Mouse (Mus musculus): ENCODE measurements around the gene Aoah. TPM values are rescaled to one million over a fixed set of nuclear protein-coding genes. Genes with fewer than 3 reads are reported as not detected.

Aoah gene
- total RNA-seq (2014; rRNA removed) (0.25 and 0.42 TPM in 2 replicates), polyA plus RNA-seq (2015; fragmentation: Nextera tagmentation; extraction: Ambion mirVana) (0.45 and 0.89 TPM in 2 replicates)

GRCm38 (mm10) chr13:20793901-20794300 lies at the start of gene Aoah:
TSS of gene Aoah (plus strand) at chr13:20794113.
- no peak for DNase-seq (ENCODE audit: low spot score)
- WGBS = 75% methylated on average over 4 of the region's 4 CpGs
- Histone ChIP-seq H3K9ac (replicated peaks; ENCODE audit: low read length) (no peak within 1 kb of the TSS), H3K4me2 (ENCODE audit: low read depth, low read length) (no peak within 1 kb of the TSS), H3K27me3 (ENCODE audit: insufficient read depth, low read length) (no peaks in the 10 kb centered on the region), H3K36me3 (ENCODE audit: insufficient read depth, low read length) (no peaks in the 10 kb centered on the region), H3K4me1 (ENCODE audit: insufficient read depth, low read length) (no peaks in the 10 kb centered on the region), H3K4me3 (ENCODE audit: low read length) (no peak within 1 kb of the TSS), H3K9me3 (ENCODE audit: low read length) (no peaks in the 10 kb centered on the region), H3K27ac (no peak within 1 kb of the TSS)
- ATAC-seq = no peak
- no peak for TF ChIP-seq CTCF (IDR thresholded peaks at IDR 0.05; ENCODE audit: low read depth)

GRCm38 (mm10) chr13:20754843-20755242 lies 39.1 kb upstream of the Aoah start:
- no peak for DNase-seq (ENCODE audit: low spot score)
- H3K4me1 ChIP-seq (ENCODE audit: insufficient read depth, low read length) = no peaks in the 10 kb centered on the region

GRCm38 (mm10) chr13:20783648-20784047 lies 10.3 kb upstream of the Aoah start:
- WGBS = 83% methylated on average over 5 of the region's 5 CpGs
- H3K4me1 ChIP-seq (ENCODE audit: insufficient read depth, low read length) = no peaks in the 10 kb centered on the region; the same call in 1 of the 2 replicates
- no peak overlapping the region for H3K27ac ChIP-seq
- no peak for DNase-seq (ENCODE audit: low spot score)
- H3K36me3 ChIP-seq (ENCODE audit: insufficient read depth, low read length) = no peaks in the 10 kb centered on the region
- no peaks in the 10 kb centered on the region for H3K27me3 ChIP-seq (ENCODE audit: insufficient read depth, low read length)
- H3K4me2 ChIP-seq (ENCODE audit: low read depth, low read length) = no peak overlapping the region
- no peak overlapping the region for H3K4me3 ChIP-seq (ENCODE audit: low read length)
- no peaks in the 10 kb centered on the region for H3K9me3 ChIP-seq (ENCODE audit: low read length)
- no peak for ATAC-seq
- TF ChIP-seq CTCF (IDR thresholded peaks at IDR 0.05; ENCODE audit: low read depth) = no peak
- H3K9ac ChIP-seq (replicated peaks; ENCODE audit: low read length) = no peak overlapping the region

More at GRCm38 (mm10) chr13:20754843-20755242, 39.1 kb upstream of the Aoah start:
- no peak overlapping the region for H3K9ac ChIP-seq (replicated peaks; ENCODE audit: low read length)
- WGBS = 64% methylated on average over 1 of the region's 1 CpGs
- H3K4me3 ChIP-seq (ENCODE audit: low read length) = no peak overlapping the region
- no peak for ATAC-seq
- no peaks in the 10 kb centered on the region for H3K27me3 ChIP-seq (ENCODE audit: insufficient read depth, low read length)
- no peak overlapping the region for H3K4me2 ChIP-seq (ENCODE audit: low read depth, low read length)
- H3K27ac ChIP-seq = no peak overlapping the region
- no peaks in the 10 kb centered on the region for H3K36me3 ChIP-seq (ENCODE audit: insufficient read depth, low read length)
- no peaks in the 10 kb centered on the region for H3K9me3 ChIP-seq (ENCODE audit: low read length)
- TF ChIP-seq CTCF (IDR thresholded peaks at IDR 0.05; ENCODE audit: low read depth) = no peak

GRCm38 (mm10) chr13:20784060-20784459 lies 9.9 kb upstream of the Aoah start:
- DNase-seq (ENCODE audit: low spot score) (no peak), ATAC-seq (no peak)
- H3K4me2 ChIP-seq (ENCODE audit: low read depth, low read length) = no peak overlapping the region
- TF ChIP-seq CTCF (IDR thresholded peaks at IDR 0.05; ENCODE audit: low read depth) = no peak
- H3K36me3 ChIP-seq (ENCODE audit: insufficient read depth, low read length) = no peaks in the 10 kb centered on the region
- H3K27me3 ChIP-seq (ENCODE audit: insufficient read depth, low read length) = no peaks in the 10 kb centered on the region
- no peaks in the 10 kb centered on the region; the same call in 1 of the 2 replicates for H3K4me1 ChIP-seq (ENCODE audit: insufficient read depth, low read length)
- no peak overlapping the region for H3K4me3 ChIP-seq (ENCODE audit: low read length)
- no peak overlapping the region for H3K27ac ChIP-seq
- H3K9me3 ChIP-seq (ENCODE audit: low read length) = no peaks in the 10 kb centered on the region
- H3K9ac ChIP-seq (replicated peaks; ENCODE audit: low read length) = no peak overlapping the region
- WGBS = 92% methylated on average over 6 of the region's 6 CpGs

GRCm38 (mm10) chr13:20785960-20786359 lies 8.0 kb upstream of the Aoah start:
- no peak overlapping the region for H3K4me2 ChIP-seq (ENCODE audit: low read depth, low read length)
- 73% methylated on average over 7 of the region's 7 CpGs for WGBS
- DNase-seq (ENCODE audit: low spot score) = peak; percentile 66
- H3K9me3 ChIP-seq (ENCODE audit: low read length) = no peaks in the 10 kb centered on the region
- H3K9ac ChIP-seq (replicated peaks; ENCODE audit: low read length) = no peak overlapping the region
- no peak overlapping the region for H3K4me3 ChIP-seq (ENCODE audit: low read length)
- no peaks in the 10 kb centered on the region; the same call in 1 of the 2 replicates for H3K4me1 ChIP-seq (ENCODE audit: insufficient read depth, low read length)
- peak; percentile 88 for ATAC-seq
- H3K36me3 ChIP-seq (ENCODE audit: insufficient read depth, low read length) = no peaks in the 10 kb centered on the region
- no peak overlapping the region for H3K27ac ChIP-seq
- no peaks in the 10 kb centered on the region for H3K27me3 ChIP-seq (ENCODE audit: insufficient read depth, low read length)
- no peak for TF ChIP-seq CTCF (IDR thresholded peaks at IDR 0.05; ENCODE audit: low read depth)

GRCm38 (mm10) chr13:20786825-20787245 lies 7.1 kb upstream of the Aoah start:
- DNase-seq (ENCODE audit: low spot score) = no peak
- H3K27me3 ChIP-seq (ENCODE audit: insufficient read depth, low read length) = no peaks in the 10 kb centered on the region
- no peaks in the 10 kb centered on the region for H3K9me3 ChIP-seq (ENCODE audit: low read length)
- WGBS = 95% methylated on average over 1 of the region's 1 CpGs
- ATAC-seq = no peak
- H3K9ac ChIP-seq (replicated peaks; ENCODE audit: low read length) = no peak overlapping the region
- H3K4me3 ChIP-seq (ENCODE audit: low read length) = no peak overlapping the region
- no peaks in the 10 kb centered on the region for H3K36me3 ChIP-seq (ENCODE audit: insufficient read depth, low read length)
- H3K27ac ChIP-seq = no peak overlapping the region
- no peaks in the 10 kb centered on the region; the same call in 1 of the 2 replicates for H3K4me1 ChIP-seq (ENCODE audit: insufficient read depth, low read length)
- H3K4me2 ChIP-seq (ENCODE audit: low read depth, low read length) = no peak overlapping the region
- TF ChIP-seq CTCF (IDR thresholded peaks at IDR 0.05; ENCODE audit: low read depth) = no peak

GRCm38 (mm10) chr13:20787952-20788351 lies 6.0 kb upstream of the Aoah start:
- no peaks in the 10 kb centered on the region for H3K36me3 ChIP-seq (ENCODE audit: insufficient read depth, low read length)
- no peaks in the 10 kb centered on the region; the same call in 1 of the 2 replicates for H3K4me1 ChIP-seq (ENCODE audit: insufficient read depth, low read length)
- H3K27me3 ChIP-seq (ENCODE audit: insufficient read depth, low read length) = no peaks in the 10 kb centered on the region
- no peak overlapping the region for H3K4me3 ChIP-seq (ENCODE audit: low read length)
- no peak overlapping the region for H3K9ac ChIP-seq (replicated peaks; ENCODE audit: low read length)
- H3K4me2 ChIP-seq (ENCODE audit: low read depth, low read length) = no peak overlapping the region
- H3K9me3 ChIP-seq (ENCODE audit: low read length) = no peaks in the 10 kb centered on the region
- 79% methylated on average over 4 of the region's 4 CpGs for WGBS
- ATAC-seq (no peak), DNase-seq (ENCODE audit: low spot score) (no peak)
- TF ChIP-seq CTCF (IDR thresholded peaks at IDR 0.05; ENCODE audit: low read depth) = no peak
- no peak overlapping the region for H3K27ac ChIP-seq
